Mouse (Mus musculus) thymus, postnatal 36 days (tissue): Measurements from ENCODE around the gene Lrrc75b.
A peak's percentile ranks its signal among the peaks of the same experiment; 100 is the strongest.
"Not testable (repeated sequence)": the region's sequence is repeated elsewhere in the genome, so short reads cannot be mapped to it uniquely, and the experiment has no call there.

ENCODE experiments used
- DNase-seq, 2 experiments: peaks; one replicate each; pipeline ENCODE4 v3.0.0; 2022; ENCODE audit warnings: mixed read lengths in 2 of 2

The Lrrc75b gene

DNA sequence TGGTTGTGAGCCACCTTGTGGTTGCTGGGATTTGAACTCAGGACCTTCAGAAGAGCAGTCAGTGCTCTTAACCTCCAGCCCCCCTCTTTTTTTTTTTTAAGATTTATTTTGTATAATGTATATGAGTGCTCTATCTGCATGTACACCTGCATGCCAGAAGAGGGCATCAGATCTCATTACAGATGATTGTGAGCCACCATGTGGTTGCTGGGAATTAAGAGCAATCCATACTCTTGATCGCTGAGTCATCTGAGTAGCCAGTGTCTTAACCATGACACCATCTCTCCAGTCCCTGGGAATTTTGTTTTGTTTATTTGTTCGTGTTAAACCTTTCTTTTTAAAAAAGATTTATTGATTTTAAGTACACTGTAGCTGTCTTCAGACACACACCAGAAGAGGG, 6.6 kb upstream of the Lrrc75b start:
- not testable (repeated sequence) for DNase-seq

DNA sequence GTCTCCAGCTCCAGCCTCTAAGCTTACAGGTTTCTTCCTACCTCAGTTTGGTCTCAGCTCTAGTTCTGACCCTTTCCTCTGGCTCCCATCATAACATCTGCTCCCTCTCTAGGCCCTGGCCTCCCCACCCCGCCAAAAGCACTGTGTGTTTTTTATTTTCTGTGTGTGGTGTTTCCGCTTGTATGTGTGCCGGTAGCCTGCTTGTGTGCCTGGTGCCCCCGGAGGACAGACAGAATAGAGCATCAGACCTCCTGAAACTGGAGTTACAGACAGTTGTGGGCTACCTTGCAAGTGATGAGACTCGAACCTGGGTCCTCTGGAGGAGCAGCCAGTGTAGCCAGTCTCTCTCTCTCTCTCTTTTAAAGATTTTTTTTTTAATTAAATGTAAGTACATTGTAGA, 6.2 kb upstream of the Lrrc75b start:
- peak in 1 of 2 experiments; percentile 35 for DNase-seq

DNA sequence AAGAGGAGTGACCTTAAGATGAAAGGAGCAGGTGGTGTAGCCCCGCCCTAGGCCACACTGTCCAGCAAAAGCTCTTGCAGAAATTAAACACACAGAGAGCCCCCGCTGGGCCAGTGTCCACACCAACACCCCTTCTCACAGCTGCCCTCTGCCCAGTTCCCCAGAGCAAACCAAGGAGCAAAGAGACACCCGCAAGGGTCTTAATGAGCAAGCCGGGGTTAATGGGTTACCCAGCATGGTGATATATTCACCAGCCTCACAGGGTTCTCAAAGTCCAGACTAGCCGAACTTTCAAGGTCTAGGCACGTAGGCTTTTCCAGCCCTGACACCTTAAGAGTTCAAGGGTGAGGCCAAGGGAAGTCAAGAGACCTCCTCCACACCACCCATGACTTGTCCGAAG, 5.8 kb upstream of the Lrrc75b start:
- DNase-seq = no peak

DNA sequence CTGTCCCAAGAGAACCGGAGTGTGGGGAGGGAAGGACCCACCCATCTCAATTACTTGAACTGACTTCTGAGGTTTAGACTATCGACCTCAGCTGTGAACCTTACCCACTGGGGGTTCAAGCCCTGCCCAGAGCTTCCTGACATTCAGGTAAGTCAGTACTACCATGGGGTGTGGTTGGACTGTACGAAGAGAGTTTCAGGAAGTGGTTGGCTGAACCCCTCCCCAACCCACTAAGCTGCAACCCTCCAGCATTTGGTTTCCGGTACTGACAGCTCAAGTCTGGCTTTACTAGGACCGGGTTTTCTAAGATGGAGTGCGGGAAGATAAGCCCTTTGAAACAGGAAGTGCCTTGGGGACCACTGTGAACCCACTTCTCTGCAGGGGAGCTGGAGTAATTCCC, 5.3 kb upstream of the Lrrc75b start:
- peak; percentile 73 to 82 for DNase-seq

DNA sequence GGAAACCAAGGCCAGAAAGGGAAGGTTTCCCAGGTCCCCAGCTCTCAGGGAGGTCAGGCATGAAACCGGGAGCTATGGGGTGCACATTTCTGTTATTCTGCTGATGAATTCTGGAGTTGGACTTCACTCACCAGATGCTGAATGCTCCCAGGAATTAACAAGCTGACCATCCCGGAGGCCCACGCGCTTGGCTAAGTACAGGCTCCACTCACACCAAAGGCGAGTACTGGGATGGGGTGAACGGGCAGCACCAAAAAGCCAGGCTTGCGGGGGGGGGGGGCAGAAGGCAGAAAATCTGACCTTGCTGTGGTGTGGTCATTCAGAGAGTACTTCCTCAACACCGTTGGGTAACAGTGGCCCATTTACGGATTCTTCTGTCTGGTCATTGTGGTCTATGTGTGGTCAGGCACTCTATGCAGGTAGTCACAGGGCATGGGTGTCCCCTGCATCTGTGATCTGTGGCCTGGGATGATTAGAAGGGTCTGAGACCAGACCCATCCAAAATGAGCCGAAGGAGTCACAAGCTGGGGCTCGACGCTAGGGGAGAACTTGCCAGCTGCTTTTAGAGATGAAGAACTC, 4.6 kb upstream of the Lrrc75b start:
- no peak for DNase-seq

DNA sequence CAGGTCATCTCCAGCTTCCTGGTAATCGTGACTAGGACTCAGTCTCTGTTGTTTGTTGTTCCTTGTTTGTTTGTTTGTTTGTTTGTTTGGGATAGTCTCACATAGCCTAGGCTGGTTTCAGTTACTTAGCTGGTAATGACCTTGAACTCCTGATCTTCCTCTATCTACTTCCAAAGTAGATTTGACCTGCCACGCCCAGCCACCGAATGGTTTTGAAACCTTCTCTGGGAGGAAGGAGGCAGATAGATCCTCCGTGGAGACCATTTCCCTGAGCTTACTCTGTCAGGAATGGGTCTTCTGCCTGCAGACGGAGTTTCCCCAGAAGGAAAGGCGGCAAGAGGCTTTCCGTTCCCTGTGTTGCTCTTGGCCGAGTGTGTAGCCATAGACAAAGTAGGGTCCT, 2.5 kb upstream of the Lrrc75b start:
- no peak for DNase-seq

DNA sequence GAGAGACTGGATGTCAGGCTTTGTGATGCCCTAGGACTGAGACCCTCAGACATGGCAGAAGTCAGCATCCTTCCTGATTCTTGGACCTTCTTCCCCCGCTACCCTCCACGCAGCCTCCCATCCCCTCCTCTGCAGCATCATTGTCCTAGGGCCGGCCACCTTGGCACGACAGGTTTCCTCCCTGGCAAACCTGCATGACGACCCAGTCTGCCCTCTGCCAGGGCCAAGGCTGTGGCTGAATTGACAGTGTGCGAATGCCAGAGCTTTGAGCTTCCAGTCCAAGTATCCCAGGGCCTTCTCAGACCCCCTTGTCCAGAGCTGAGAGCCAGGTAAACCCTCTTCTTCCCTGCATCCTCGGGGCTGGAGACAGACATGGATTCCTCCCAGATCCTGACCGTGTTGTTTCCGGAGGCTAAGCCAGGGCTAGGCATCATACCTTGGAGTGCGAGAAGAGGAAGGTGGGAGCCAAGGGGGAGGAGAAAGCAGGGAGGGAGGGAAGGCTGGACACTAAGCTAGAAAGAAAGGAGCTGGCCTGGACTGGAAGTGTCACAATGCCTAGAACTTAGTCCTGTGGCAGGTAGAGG, 1.0 kb upstream of the Lrrc75b start, which contains the start of gene Ggt1:
TSS of gene Ggt1 (plus strand) at position 534 of the 584 bp plus-strand sequence.
- DNase-seq = no peak

DNA sequence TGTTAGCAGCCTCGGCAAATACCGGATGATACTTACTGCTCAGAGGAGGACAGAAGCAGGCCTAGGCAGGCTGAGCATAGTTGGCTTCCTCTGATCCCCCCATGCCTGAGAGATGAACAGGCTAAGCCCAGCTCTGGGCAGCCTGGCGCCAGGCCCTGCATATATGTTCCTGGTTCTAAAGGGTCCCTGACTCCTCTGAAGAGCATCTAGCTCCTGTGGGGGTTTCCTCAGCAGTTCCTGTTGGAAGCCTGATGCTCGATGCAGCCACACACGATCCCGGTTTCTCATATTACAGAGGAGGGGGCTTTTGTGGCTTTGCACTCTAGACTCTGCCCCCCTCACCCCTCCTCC, 394 bp upstream of the Lrrc75b start:
- no peak for DNase-seq

DNA sequence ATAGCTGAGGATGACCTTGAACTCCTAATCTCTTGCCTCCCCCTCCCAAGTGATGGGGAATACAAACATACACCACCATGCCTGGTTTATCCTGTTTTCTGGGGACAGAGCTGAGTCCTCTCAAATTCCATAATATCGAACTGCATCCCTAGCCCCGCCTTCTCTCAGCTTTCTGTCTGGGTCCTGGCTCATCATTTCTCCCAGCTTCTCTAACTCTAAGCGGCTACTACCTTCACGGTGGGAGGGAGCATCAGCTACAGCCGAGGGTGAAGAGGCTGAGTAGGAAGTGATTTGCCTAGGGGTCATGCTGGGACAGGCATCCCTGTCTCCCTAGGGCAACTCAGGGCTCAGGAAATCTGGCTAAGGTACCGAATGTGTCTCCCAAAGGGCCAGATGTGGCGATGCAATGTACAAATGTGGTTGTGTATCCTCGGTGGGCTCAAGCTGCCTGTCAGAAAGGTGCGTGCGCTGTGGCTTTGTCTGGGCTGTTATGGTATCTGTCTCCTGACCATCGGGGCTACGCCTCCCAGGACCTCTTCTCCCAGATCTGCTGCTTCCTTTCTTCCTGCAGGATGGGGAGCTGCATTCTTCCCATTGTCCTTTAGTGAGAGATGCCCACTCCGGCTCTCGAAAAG, 972 bp downstream of the Lrrc75b start:
- no peak for DNase-seq

DNA sequence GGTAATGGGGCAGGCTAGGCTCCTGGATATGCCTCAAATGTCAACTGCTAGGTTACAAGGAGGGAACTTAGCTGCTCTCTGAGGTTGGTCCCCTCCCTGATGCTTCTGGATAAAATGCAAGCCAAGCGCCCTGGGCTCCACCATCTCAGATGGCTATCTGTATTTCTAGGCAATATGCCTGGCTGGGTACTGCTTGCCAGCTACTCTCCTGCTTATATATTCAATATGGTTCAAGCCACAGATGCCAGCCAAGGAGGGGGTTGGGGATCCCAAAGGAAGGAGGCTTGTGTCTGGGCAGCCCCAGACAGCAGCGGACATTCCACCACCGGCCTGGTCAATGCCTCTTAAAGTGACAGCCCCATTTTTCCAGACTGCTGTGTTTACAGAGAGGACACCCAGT, 1.6 kb downstream of the Lrrc75b start:
- DNase-seq = no peak

DNA sequence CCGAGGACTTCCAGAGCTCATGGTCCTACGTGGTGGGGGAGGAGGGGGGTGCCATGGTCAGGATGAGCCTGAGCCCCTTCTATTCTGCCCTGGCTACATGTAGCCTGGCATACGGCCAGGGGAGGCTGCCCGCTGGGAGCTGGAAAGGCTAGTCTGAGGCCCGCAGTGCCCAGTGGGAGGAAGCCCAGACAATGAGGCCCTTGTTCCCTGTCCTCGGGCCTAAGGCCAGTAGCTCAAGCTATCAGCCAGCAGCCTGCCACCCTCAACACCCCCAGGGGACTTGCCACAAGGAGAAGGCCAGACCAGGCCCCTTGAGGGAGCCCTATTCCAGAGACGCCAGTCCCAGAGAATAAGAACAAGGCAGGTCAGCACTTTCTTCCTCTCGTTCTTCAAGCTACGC, 4.1 kb downstream of the Lrrc75b start:
- DNase-seq = no peak

DNA sequence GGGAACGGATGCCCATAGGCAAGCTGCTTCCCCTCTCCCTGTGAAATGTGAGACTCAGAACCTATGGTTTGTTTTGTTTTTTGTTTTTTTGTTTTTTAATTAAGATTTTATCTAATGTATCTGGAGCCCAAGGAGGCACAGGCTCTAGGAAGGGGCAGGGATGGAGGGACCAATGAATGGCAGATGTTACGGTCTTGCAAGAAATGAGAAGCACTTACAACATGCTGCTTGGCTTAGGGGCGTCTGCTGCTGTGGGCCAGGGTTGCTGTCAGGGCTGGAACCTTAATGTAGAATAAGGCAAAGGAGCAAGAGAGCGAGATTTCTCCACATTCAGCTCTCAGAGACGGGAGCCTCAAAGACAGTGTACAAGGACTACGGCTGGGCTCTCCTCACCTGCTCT, 4.6 kb downstream of the Lrrc75b start:
- DNase-seq = no peak

DNA sequence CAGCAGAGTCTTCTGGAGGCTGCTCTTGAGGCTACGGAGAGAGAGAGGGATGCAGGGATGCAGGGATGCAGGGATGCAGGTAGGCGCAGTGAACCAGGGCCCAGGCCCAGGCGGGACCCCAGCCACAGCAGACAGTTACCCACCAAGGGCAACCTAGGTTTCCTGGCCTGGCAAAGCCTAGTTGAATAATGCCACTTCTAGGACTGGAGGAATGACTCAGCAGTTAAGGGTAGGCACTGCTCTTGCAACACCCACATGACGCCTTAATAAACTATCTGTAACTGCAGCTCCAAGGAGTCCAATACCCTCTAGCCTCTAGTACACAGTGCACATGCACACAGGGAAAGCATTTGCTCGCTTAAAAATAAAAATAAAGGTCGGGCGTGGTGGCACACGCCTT, 6.0 kb downstream of the Lrrc75b start:
- no peak for DNase-seq

DNA sequence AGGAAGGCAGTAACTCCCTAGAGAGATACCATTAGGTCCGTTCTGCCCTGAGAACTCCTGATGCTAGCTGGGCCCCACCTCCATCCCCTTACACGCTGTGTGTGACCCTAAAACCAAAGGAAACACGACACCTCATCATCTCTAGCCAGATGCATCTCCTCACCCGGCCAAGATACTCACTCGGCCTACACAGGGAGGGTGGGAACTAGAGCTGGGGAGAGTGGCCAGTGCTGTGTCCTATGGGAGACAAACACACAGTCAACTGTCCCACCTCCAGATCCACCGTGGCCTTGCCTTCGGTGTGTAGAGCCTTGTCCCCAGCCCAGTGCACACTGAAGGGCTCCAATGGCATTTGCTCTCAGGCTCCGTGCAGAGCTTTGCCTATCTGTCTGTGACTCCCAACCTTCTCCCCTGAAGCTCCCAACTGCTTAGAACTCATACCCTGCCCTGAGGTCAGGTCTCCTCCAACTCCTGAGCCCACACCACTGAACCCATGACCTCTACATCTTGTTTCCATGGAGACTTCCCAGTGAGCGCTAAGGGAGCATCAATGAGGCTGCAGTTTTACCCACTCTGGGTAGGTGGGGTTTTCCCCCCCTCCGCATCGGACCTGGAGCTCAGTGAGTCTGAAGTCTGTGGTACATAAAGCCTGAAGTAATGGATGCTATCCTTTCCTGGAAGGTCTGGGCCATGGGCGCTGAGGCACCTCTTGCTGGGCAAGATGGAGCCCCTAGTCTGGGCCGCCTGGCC, 7.3 kb downstream of the Lrrc75b start:
- no peak for DNase-seq

DNA sequence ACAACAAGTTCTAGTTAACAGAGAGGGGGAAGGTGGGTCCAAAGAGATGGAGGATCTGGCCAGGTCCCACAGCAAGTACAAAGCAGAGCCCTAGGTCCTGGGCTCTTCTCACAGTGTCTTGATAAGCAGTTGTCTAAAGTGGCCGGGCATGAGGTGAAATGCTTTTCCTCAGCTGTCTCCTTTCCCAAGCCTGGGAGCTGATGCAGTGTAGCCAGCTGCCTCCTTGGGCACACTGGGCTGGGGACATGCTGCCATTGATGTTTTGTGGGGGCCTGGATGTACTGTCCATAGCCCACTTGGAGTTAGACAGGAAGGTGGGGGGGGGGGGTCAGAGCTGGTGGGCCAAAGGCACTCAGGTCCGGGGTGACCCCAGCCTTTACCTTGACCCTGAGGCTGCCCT, 8.0 kb downstream of the Lrrc75b start:
- no peak for DNase-seq

DNA sequence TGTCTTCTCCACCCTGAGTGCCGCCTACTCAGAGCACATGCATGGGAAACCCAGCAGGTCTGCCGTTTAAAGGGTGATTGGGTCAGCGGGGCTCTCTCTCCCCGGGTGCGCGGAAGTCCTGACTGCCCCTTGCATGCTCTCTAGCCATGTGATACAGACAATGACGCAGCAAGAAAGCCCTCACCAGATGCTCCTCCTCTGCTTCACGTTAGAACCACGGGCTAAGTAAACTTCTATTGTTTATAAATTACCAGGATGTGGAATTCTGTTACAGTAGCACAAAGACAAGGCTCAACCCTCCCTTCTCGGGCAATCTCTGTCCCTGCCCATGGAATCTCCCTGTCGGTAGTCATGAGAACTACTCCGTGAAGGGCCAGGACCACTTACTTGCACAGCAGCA, 9.0 kb downstream of the Lrrc75b start:
- no peak for DNase-seq

DNA sequence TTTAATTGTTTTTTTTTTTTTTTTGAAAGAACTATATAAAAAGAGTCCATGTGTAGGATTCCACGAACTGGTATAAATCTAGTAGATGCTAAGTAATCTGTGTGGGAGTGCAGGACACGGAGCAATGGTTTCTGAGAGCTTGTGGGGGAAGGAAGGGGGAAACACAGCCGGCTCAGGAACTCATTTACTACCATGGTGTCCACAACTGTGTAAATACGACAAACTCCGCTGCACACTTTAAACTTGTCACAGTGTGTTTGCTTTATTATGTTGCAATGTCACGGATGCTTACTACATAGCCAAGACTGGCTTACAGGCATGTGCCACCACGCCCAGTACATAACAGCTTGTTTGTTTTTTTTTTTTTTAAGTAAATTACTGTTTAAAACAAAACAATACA, 10.2 kb downstream of the Lrrc75b start:
- DNase-seq = no peak

DNA sequence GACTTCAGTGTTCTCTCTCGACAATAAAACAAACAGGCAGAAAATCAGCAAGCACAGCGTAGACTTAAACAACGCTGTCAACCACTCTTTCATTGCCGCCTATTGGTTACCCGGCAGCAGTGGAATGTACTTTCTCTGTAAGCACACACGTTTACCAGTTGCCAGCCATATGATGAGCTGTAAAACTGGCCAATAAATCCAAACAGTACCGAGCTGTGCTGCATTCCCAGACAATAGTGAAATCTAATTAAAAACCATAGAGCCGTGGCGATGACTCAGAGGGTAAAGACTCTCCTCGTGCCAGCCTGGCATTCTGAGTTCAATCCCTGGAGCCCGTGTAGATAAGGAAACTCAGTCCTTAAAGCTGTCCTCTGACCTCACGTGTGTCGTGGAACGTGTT, 11.6 kb downstream of the Lrrc75b start:
- DNase-seq = no peak

DNA sequence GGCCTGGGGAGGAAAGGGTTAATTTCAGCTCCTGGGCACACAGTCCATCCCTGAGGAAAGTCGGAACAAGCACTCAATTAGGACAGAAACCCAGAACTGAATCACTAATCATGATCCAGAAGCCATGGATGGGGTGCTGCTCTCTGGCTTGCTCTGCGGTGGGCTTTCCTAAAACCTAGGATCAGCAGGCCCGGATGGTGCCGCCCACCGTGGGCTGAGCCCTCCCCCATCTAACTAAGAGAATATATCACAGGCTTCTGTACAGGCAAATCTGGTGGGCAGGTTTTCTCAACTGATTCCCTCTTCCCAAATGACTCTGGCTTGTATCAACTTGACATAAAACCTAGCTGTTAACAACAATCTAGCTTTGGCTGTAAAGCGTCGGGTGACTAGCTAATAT, 12.2 kb downstream of the Lrrc75b start:
- DNase-seq = no peak

DNA sequence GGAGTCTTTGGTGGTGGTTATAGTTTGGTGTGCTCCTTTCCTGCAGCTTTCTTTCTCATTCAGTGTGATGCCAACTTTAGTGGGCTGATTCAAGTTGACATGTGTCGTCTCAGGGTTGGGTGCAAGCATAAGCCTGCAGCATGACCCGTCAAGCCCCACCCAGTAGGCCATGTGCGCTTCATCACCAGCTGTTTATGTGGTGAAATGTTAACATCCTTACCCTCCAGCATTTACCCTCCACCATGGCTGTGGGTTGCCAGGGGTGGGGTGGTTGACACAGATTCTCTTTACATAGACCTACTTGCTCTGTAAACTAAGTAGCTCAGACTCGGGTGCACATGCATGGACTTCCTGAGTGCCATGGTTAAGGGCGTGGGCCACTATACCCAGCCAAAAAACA, 24.0 kb downstream of the Lrrc75b start:
- peak; percentile 21 to 39 for DNase-seq

DNA sequence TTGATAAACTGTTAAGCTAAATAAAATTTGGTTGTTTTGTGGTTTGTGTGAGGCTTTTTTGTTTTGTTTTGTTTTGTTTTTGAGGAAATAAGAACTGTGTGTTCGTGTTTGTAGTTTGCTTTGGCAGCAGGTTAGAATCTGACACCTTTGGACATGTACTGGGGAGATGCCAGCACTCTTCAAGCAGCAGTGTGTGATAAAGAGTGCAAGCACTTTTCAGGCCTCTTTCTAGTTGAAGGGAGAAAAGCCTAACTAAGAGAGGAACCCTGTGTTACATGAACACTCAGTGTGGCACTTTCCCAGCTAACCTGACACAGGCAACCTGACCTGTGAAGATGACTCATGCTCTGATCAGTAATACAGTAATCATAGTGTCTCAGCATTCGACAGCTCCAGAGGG, 24.7 kb downstream of the Lrrc75b start:
- no peak for DNase-seq

DNA sequence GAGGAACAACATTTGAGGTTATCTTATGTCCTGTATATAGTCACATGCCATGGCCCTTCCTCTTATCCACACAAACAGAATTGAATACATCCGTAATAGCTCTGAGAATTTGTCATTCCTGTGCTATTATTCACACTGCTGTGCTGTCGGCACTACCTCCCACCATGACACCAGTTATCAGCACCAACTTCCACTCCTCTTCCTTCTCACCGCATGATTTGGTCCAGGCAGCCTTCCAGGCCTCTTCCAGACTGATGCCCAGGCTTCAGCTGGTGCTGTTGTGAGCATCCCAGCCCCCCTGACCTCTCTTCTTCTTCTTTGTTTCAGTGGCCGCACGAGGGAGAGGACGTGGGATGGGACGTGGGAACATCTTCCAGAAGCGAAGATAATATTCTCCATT, 25.2 kb downstream of the Lrrc75b start:
- no peak for DNase-seq

DNA sequence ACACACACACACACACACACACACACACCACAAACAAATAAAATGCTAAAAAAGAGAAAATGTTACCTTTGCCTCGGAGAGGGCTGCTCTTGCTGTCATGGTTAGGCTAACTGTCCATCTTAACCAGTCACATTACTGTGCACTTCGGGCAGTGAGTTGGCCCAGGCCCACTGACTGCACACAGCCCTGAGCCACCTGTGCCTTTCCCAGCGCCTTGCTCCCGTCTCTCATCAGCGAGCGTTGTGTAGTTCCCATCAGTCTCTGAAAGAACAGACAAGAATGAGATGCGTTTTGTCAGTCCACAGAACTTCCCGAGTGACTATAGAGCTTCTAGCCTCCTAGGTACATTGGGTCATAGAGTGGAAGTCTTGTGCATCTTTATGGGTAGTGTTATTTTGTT, 25.9 kb downstream of the Lrrc75b start:
- DNase-seq = no peak

DNA sequence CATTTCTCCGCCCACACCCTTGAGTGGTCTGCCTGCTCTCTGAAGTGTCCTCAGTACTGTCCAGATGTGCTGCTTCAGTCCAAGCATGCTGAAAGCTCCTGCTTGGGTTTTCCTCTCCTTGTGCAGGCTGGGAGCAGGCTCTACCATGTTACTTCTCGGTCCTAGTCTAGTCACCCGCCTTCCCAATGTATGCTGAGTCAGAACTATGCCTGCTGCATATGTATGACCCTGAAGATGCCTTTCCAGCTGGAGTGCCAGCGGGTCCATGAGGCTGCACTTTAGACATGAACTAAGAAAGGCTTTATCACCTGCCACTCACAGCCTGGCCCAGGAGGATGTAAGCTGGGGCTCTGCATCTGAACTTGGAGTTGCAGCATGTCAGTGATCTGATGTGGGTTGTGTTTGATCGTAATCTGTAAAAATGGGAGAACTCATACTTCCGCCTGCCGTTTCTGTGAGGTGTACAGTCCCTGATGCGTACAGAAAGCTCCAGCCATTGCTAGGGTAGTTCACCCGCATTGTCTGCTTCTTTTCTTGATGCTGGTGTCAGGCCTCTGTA, 28.5 kb downstream of the Lrrc75b start:
- peak; percentile 39 to 63 for DNase-seq
